Mouse (Mus musculus) thymus, postnatal 36 days (tissue): ENCODE measurements at regions not wholly inside any gene's neighbourhood (a gene's known extent, or its start where the extent isn't known, plus 50 kb on each side); places are given as distances from the start of the nearest gene placed in this dataset.

ENCODE experiments used
- DNase-seq, 2 experiments: peaks; one replicate each; pipeline ENCODE4 v3.0.0; 2022; ENCODE audit warnings: mixed read lengths in 2 of 2

- DNase-seq = no peak
Observed at GRCm38 (mm10) chrX:57711914-57712313, 208.4 kb upstream of the Gpr101 start.

GRCm38 (mm10) chrX:57709115-57709877, 205.7 kb upstream of the Gpr101 start:
- no peak for DNase-seq

GRCm38 (mm10) chrX:57708501-57708900, 204.9 kb upstream of the Gpr101 start:
- no peak for DNase-seq

GRCm38 (mm10) chrX:57707932-57708331, 204.4 kb upstream of the Gpr101 start:
- DNase-seq = no peak

GRCm38 (mm10) chrX:57706683-57707308, 203.2 kb upstream of the Gpr101 start:
- no peak for DNase-seq

- DNase-seq = no peak
Observed at GRCm38 (mm10) chrX:57692506-57692905, 188.9 kb upstream of the Gpr101 start.

- DNase-seq = no peak
Observed at GRCm38 (mm10) chrX:57676764-57677163, 173.2 kb upstream of the Gpr101 start.

GRCm38 (mm10) chrX:57674955-57675354, 171.4 kb upstream of the Gpr101 start:
- DNase-seq = peak in 1 of 2 experiments; percentile 1

GRCm38 (mm10) chrX:57659571-57659970, 156.0 kb upstream of the Gpr101 start:
- no peak for DNase-seq

GRCm38 (mm10) chrX:57656035-57656434, 152.5 kb upstream of the Gpr101 start:
- no peak for DNase-seq

GRCm38 (mm10) chrX:57655483-57655882, 151.9 kb upstream of the Gpr101 start:
- no peak for DNase-seq
